Mouse (Mus musculus): ENCODE results near the gene Shroom4. TPM values are rescaled to one million over a fixed set of nuclear protein-coding genes. Genes with fewer than 3 reads are reported as not detected.

The Shroom4 gene
- polyA plus RNA-seq, 1 experiment, result 0.80 TPM

- H3K36me3 ChIP-seq (ENCODE audit: control insufficient read depth, insufficient read depth), result no peaks in the 10 kb centered on the region
- H3K4me2 ChIP-seq (ENCODE audit: low read depth), result no peak overlapping the region
- no peaks in the 10 kb centered on the region for H3K27me3 ChIP-seq (ENCODE audit: control insufficient read depth, insufficient read depth, insufficient read length)
- no peak for TF ChIP-seq TCF12 (IDR thresholded peaks at IDR 0.05; ENCODE audit: insufficient read depth, poor library complexity, severe bottlenecking)
- TF ChIP-seq MYOG (IDR thresholded peaks at IDR 0.05; ENCODE audit: control insufficient read depth in 1 of 3, insufficient read depth in 1 of 3, insufficient read length in 2 of 3, low read depth in 2 of 3), result no peak
- no peak for TF ChIP-seq MAX (IDR thresholded peaks at IDR 0.05; ENCODE audit: low read depth)
- no peak for TF ChIP-seq CEBPB (IDR thresholded peaks at IDR 0.05; ENCODE audit: insufficient read depth, poor library complexity, severe bottlenecking)
- no peak for TF ChIP-seq MYOD1 (IDR thresholded peaks at IDR 0.05; ENCODE audit: control insufficient read depth in 1 of 3, insufficient read length in 2 of 3, low read depth in 2 of 3)
- no peak for TF ChIP-seq POLR2A (IDR thresholded peaks at IDR 0.05; ENCODE audit: insufficient read length, low read depth)
- TF ChIP-seq USF1 (IDR thresholded peaks at IDR 0.05; ENCODE audit: low read depth), result no peak
- TF ChIP-seq TCF3 (IDR thresholded peaks at IDR 0.05; ENCODE audit: insufficient read length, low read depth), result no peak
- H3ac ChIP-seq (ENCODE audit: control insufficient read depth, insufficient read length), result no peak overlapping the region
- no peaks in the 10 kb centered on the region for H3K79me2 ChIP-seq (ENCODE audit: control insufficient read depth, insufficient read depth)
- no peak overlapping the region for H3K4me3 ChIP-seq
Observed at GRCm38 (mm10) chrX:6658820-6659324, 259.2 kb downstream of the Shroom4 start.

Other genes with a start within 250 kb of the Shroom4 start
- 0.02 TPM for gene Nudt10, start 226.8 kb upstream of the Shroom4 start, polyA plus RNA-seq (2012; fragmentation: generic; extraction: Trizol)
- not detected for gene Bmp15, start 79.1 kb upstream of the Shroom4 start, polyA plus RNA-seq (2012; fragmentation: generic; extraction: Trizol)

Measured in myocyte (in vitro differentiated cells).